Mouse (Mus musculus) heart, adult 2 months (tissue): ENCODE results near the gene Ubr3. TPM values are rescaled to one million over a fixed set of nuclear protein-coding genes. Genes with fewer than 3 reads are reported as not detected.
"Not testable (repeated sequence)": the region's sequence is repeated elsewhere in the genome, so short reads cannot be mapped to it uniquely, and the experiment has no call there.

Experiments used
- DNase-seq, 2 experiments: peaks; one replicate each; pipeline ENCODE4 v3.0.0; 2021
- H3K27ac ChIP-seq: fragments of 200-600 bp; 2 replicates; pipeline ENCODE4 v1.8.1; 2022
- H3K27me3 ChIP-seq: fragments of 200-500 bp; 2 replicates; pipeline ENCODE4 v1.6.1; 2012; ENCODE audit warnings: mild to moderate bottlenecking, low read length, inconsistent platforms, mixed read lengths; ENCODE audit not compliant: control insufficient read depth, insufficient read depth
- H3K36me3 ChIP-seq: fragments of 200-500 bp; 2 replicates; pipeline ENCODE4 v1.6.1; 2012; ENCODE audit warnings: low read length, inconsistent platforms; ENCODE audit not compliant: control insufficient read depth, insufficient read depth
- H3K4me1 ChIP-seq: fragments of 200-500 bp; 2 replicates; pipeline ENCODE4 v1.6.1; 2011; ENCODE audit warnings: low read length; ENCODE audit not compliant: control insufficient read depth, insufficient read depth
- H3K4me3 ChIP-seq: fragments of 200-600 bp; 2 replicates; pipeline ENCODE4 v1.8.1; 2022
- H3K79me2 ChIP-seq: fragments of 200-500 bp; replicated peaks from 2 replicates; pipeline ENCODE4 v1.6.1; 2012; ENCODE audit warnings: mild to moderate bottlenecking, inconsistent platforms, low read length, moderate library complexity, mixed read lengths; ENCODE audit not compliant: control insufficient read depth, insufficient read depth
- H3K9ac ChIP-seq: fragments of 200-500 bp; 2 replicates; pipeline ENCODE4 v1.6.1; 2012; ENCODE audit warnings: low read depth, mild to moderate bottlenecking, control low read depth, inconsistent platforms, low read length, mixed read lengths
- CTCF ChIP-seq: fragments of 200-600 bp; IDR thresholded peaks from 2 replicates; pipeline ENCODE4 v1.8.1; 2022; ENCODE audit warnings: antibody characterized with exemption, mild to moderate bottlenecking, moderate library complexity
- EP300 ChIP-seq: fragments of 200-500 bp; IDR thresholded peaks from 2 replicates; pipeline ENCODE4 v1.6.1; 2011; ENCODE audit warnings: low read depth, low read length, control low read depth; ENCODE audit not compliant: insufficient read depth
- POLR2A ChIP-seq: fragments of 200-500 bp; IDR thresholded peaks from 2 replicates; pipeline ENCODE4 v1.6.1; 2011; ENCODE audit warnings: mild to moderate bottlenecking, low read depth, low read length, control low read depth; ENCODE audit not compliant: insufficient read depth
- WGBS: fragments of 180-500 bp; shearing (Covaris S2); methylation state at CpG from one replicate; pipeline ENCODE4 v1.1.7; 2018; 5-methylcytosine and 5-hydroxymethylcytosine counted together
- intact Hi-C: fragments of 180-260 bp; cut with DNase I; formaldehyde crosslinking; loops from one replicate; pipeline ENCODE4 v1.15.1; 2025
- polyA plus RNA-seq: library from polyadenylated mRNA; depleted of rRNA; stranded (reverse); fragments of >200 nt; gene quantifications from 2 replicates; pipeline ENCODE4 v1.2.3, GENCODE M21; 2012
- total RNA-seq, 2 experiments: library from RNA; stranded (reverse); gene quantifications; 2 replicates each; pipeline ENCODE4 v1.2.3; 2021

Ubr3 gene
- total and polyA plus RNA-seq, 3 experiments = 26.0 to 117 (median 112) TPM

- Histone ChIP-seq H3K4me1 (peaks cover 3% of the 10 kb centered on the region), H3K27me3 (no peaks in the 10 kb centered on the region), H3K36me3 (peaks cover 13% of the 10 kb centered on the region), H3K79me2 (peaks cover 3% of the 10 kb centered on the region; the same call in 1 of the 2 replicates), H3K4me3 (no peak overlapping the region), H3K27ac (no peak overlapping the region), H3K9ac (no peak overlapping the region)
- 93% methylated on average over 4 of the region's 4 CpGs for WGBS
- DNase-seq = no peak
- intact Hi-C loops = loop anchor here (5.0 kb wide), 2 partner anchors 34 to 174 kb away; partner anchors contain the start of genes Ppig and Ssb
- TF ChIP-seq POLR2A = no peak
- TF ChIP-seq CTCF = no peak
- TF ChIP-seq EP300 = no peak
Measured at GRCm38 (mm10) chr2:69896224-69896581, 843 bp upstream of the Ubr3 start.

- DNase-seq = peak; percentile 68 to 78
- no peaks in the 10 kb centered on the region for H3K27me3 ChIP-seq
- TF ChIP-seq CTCF (no peak), POLR2A (no peak), EP300 (no peak)
- H3K4me1 ChIP-seq = peaks cover 3% of the 10 kb centered on the region
- intact Hi-C loops = loop anchor here (1.0 to 5.0 kb wide), 3 partner anchors 13 to 176 kb away; partner anchors contain the start of genes Mettl5, Ppig and Ssb
- peak overlapping the region; percentile 83 for H3K27ac ChIP-seq
- peaks cover 3% of the 10 kb centered on the region; the same call in 1 of the 2 replicates for H3K79me2 ChIP-seq
- H3K4me3 ChIP-seq = peak overlapping the region; percentile 84
- WGBS = under 1% methylated on average over 55 of the region's 55 CpGs
- H3K36me3 ChIP-seq = peaks cover 13% of the 10 kb centered on the region
- peak overlapping the region; percentile 99 for H3K9ac ChIP-seq
Measured at GRCm38 (mm10) chr2:69897618-69898575, 851 bp downstream of the Ubr3 start.

GRCm38 (mm10) chr2:69903541-69903940 lies 6.5 kb downstream of the Ubr3 start:
- no peak for DNase-seq
- intact Hi-C loops = no loop called here
- Histone ChIP-seq H3K27me3 (no peaks in the 10 kb centered on the region), H3K27ac (no peak overlapping the region), H3K4me3 (no peak overlapping the region), H3K9ac (no peak overlapping the region), H3K36me3 (peaks cover 17% of the 10 kb centered on the region), H3K79me2 (peaks cover 4% of the 10 kb centered on the region), H3K4me1 (peaks cover under 1% of the 10 kb centered on the region)
- 86% methylated on average over 3 of the region's 3 CpGs for WGBS
- TF ChIP-seq EP300 (no peak), POLR2A (no peak), CTCF (no peak)

- 85% methylated on average over 4 of the region's 4 CpGs for WGBS
- H3K4me1 ChIP-seq, H3K27ac ChIP-seq, H3K79me2 ChIP-seq, intact Hi-C loops, DNase-seq, H3K9ac ChIP-seq, H3K27me3 ChIP-seq, H3K36me3 ChIP-seq, H3K4me3 ChIP-seq: not testable (repeated sequence)
Measured at GRCm38 (mm10) chr2:69907394-69907793, 10.3 kb downstream of the Ubr3 start.

GRCm38 (mm10) chr2:69912801-69913200 lies 15.8 kb downstream of the Ubr3 start:
- no peaks in the 10 kb centered on the region for H3K27me3 ChIP-seq
- intact Hi-C loops = no loop called here
- DNase-seq = no peak
- H3K4me1 ChIP-seq = no peaks in the 10 kb centered on the region
- H3K79me2 ChIP-seq = peaks cover 7% of the 10 kb centered on the region
- H3K9ac ChIP-seq = no peak overlapping the region
- H3K4me3 ChIP-seq = no peak overlapping the region
- H3K36me3 ChIP-seq = peaks cover 3% of the 10 kb centered on the region; the same call in 1 of the 2 replicates
- TF ChIP-seq CTCF (no peak), POLR2A (no peak), EP300 (no peak)
- 83% methylated on average over 2 of the region's 2 CpGs for WGBS
- no peak overlapping the region for H3K27ac ChIP-seq

GRCm38 (mm10) chr2:69917301-69917700 lies 20.3 kb downstream of the Ubr3 start:
- Histone ChIP-seq H3K79me2 (0 out of 2 replicates have a peak, but pooled peaks cover 1% of the 10 kb centered on the region), H3K27me3 (no peaks in the 10 kb centered on the region), H3K4me1 (no peaks in the 10 kb centered on the region), H3K9ac (no peak overlapping the region), H3K36me3 (peaks cover 5% of the 10 kb centered on the region), H3K27ac (no peak overlapping the region), H3K4me3 (no peak overlapping the region)
- intact Hi-C loops = no loop called here
- TF ChIP-seq CTCF (no peak), POLR2A (no peak), EP300 (no peak)
- no peak for DNase-seq
- 56% methylated on average over 3 of the region's 3 CpGs for WGBS
